Mouse (Mus musculus) right cerebral cortex, postnatal 25 days (tissue): Measurements from ENCODE around the gene Ubac2.

Source experiments
- DNase-seq: peaks from one replicate; pipeline ENCODE4 v3.0.0; 2022

Ubac2 gene

GRCm38 (mm10) chr14:121954129-121954528 is 75.7 kb downstream of the Ubac2 start:
- DNase-seq = no peak

- no peak for DNase-seq
Observed at GRCm38 (mm10) chr14:121954608-121955007, 76.2 kb downstream of the Ubac2 start.

GRCm38 (mm10) chr14:121955176-121955795 is 76.9 kb downstream of the Ubac2 start:
- DNase-seq = no peak

- DNase-seq = no peak
Observed at GRCm38 (mm10) chr14:121956291-121956690, 77.9 kb downstream of the Ubac2 start.

- DNase-seq = no peak
Observed at GRCm38 (mm10) chr14:121957176-121957871, 78.9 kb downstream of the Ubac2 start.

GRCm38 (mm10) chr14:121958041-121958750 is 79.8 kb downstream of the Ubac2 start:
- no peak for DNase-seq

GRCm38 (mm10) chr14:121958751-121959537 is 80.5 kb downstream of the Ubac2 start:
- DNase-seq = no peak

- DNase-seq = no peak
Observed at GRCm38 (mm10) chr14:121959538-121959980, 81.1 kb downstream of the Ubac2 start.

GRCm38 (mm10) chr14:121960031-121960430 is 81.6 kb downstream of the Ubac2 start:
- no peak for DNase-seq

GRCm38 (mm10) chr14:121960531-121960930 is 82.1 kb downstream of the Ubac2 start:
- DNase-seq = no peak

- no peak for DNase-seq
Observed at GRCm38 (mm10) chr14:121960997-121961396, 82.6 kb downstream of the Ubac2 start.

GRCm38 (mm10) chr14:121961496-121962127 is 83.2 kb downstream of the Ubac2 start:
- DNase-seq = no peak

GRCm38 (mm10) chr14:121962128-121962890 is 83.9 kb downstream of the Ubac2 start:
- no peak for DNase-seq

- DNase-seq = no peak
Observed at GRCm38 (mm10) chr14:121963251-121963941, 85.0 kb downstream of the Ubac2 start.

- DNase-seq = no peak
Observed at GRCm38 (mm10) chr14:121963942-121964335, 85.5 kb downstream of the Ubac2 start.

GRCm38 (mm10) chr14:121964990-121965389 is 86.6 kb downstream of the Ubac2 start, which contains the start of gene Gpr183:
Gpr183 (minus strand) TSS chr14:121965195.
- DNase-seq = no peak

GRCm38 (mm10) chr14:121965461-121965860 is 87.0 kb downstream of the Ubac2 start:
- no peak for DNase-seq

GRCm38 (mm10) chr14:121967095-121967494 is 88.7 kb downstream of the Ubac2 start:
- no peak for DNase-seq

- DNase-seq = no peak
Observed at GRCm38 (mm10) chr14:121970402-121970801, 92.0 kb downstream of the Ubac2 start.

- DNase-seq = no peak
Observed at GRCm38 (mm10) chr14:121973114-121973513, 94.7 kb downstream of the Ubac2 start.

- no peak for DNase-seq
Observed at GRCm38 (mm10) chr14:121981531-121981930, 103.1 kb downstream of the Ubac2 start.
